Comparison of ENCODE assay signal across 18 mouse cellular contexts in the genomic region with DNA sequence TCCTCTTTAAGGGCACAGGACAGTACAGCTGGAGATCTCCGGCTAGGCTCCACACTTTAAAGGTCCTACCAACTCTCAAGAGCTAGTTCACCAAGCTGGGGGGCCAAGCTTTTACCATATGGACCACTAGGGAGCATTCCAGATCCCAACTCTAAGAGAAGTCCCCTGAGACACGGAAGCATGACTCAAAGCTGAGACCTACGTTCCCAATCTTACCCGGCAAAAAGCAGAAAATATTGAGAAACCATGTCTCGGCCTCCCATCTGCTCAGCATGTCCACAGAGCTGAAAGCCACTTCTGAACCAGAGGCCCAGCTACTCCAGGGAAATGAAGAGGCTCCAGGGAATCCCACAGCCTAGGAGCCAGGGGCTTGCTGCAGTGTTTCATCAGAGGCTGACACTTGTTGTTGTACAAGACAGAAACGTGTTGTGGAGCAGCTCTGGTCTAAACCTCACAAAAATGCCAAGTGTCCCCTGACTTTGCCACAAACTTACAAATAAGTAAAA.
DNase-seq lines count a peak whose midpoint lies in the region; ATAC-seq lines count a peak whose summit lies in the region.
"Had no signal": no experiment of that assay in that cellular context is flagged by ENCODE, and none has a peak within 500 bp of the region (broad histone marks: within the 10 kb centered on the region; RNA-seq: fewer than 3 reads in every experiment).

No protein-coding gene starts in this region.

- intact Hi-C loops in gastrocnemius, postnatal 14 days (cut with DNase I; ENCODE audit: low total_unique reads) = loop anchor here (10.0 kb wide), 1 partner anchor 120 kb away; no protein-coding TSS in a partner anchor

- H3K9me3 ChIP-seq in heart, embryonic 12.5 days (replicated peaks) = no peaks in the 10 kb centered on the region; the same call in 1 of the 2 replicates
- H3K9me3 ChIP-seq: embryonic facial prominence, embryonic 10.5 days; heart, embryonic 15.5 days; hindbrain, embryonic 10.5 days; intestine, embryonic 15.5 days had no signal

- no peak for ATAC-seq in heart, embryonic 12.5 days (ENCODE audit: insufficient number of reproducible peaks, low FRiP score)
- ATAC-seq: forebrain, embryonic 14.5 days; intestine, embryonic 15.5 days; Patski had no signal

- WGBS in heart, embryonic 12.5 days = 89% methylated on average over 6 of the region's 6 CpGs
- WGBS in macrophage (ENCODE audit: missing documents) = 58% methylated on average over 6 of the region's 6 CpGs

- H3K4me3 ChIP-seq in heart, embryonic 12.5 days = no peak overlapping the region
- no peak overlapping the region for H3K4me3 ChIP-seq in macrophage (ENCODE audit: inconsistent target)
- H3K4me3 ChIP-seq: embryonic facial prominence, embryonic 10.5 days; heart, embryonic 15.5 days; hindbrain, embryonic 10.5 days; intestine, embryonic 15.5 days had no signal

- H3K36me3 ChIP-seq in heart, embryonic 12.5 days = no peaks in the 10 kb centered on the region
- H3K36me3 ChIP-seq in macrophage (ENCODE audit: inconsistent target) = no peaks in the 10 kb centered on the region
- H3K36me3 ChIP-seq: embryonic facial prominence, embryonic 10.5 days; heart, embryonic 15.5 days; hindbrain, embryonic 10.5 days; intestine, embryonic 15.5 days had no signal

- no peak overlapping the region for H3K9ac ChIP-seq in heart, embryonic 12.5 days
- H3K9ac ChIP-seq: heart, embryonic 15.5 days; hindbrain, embryonic 14.5 days; intestine, embryonic 15.5 days had no signal

- no peaks in the 10 kb centered on the region for H3K27me3 ChIP-seq in heart, embryonic 12.5 days (replicated peaks)
- H3K27me3 ChIP-seq: CH12.LX; heart, embryonic 15.5 days; intestine, embryonic 15.5 days; Patski had no signal

- H3K27ac ChIP-seq in heart, embryonic 12.5 days (ENCODE audit: poor library complexity, severe bottlenecking) = no peak overlapping the region
- peak overlapping the region; percentile 64 for H3K27ac ChIP-seq in macrophage
- H3K27ac ChIP-seq: heart, embryonic 15.5 days; hindbrain, embryonic 10.5 days; hindbrain, embryonic 14.5 days; intestine, embryonic 15.5 days had no signal

- H3K4me2 ChIP-seq in heart, embryonic 12.5 days = no peak overlapping the region
- H3K4me2 ChIP-seq: heart, embryonic 15.5 days; hindbrain, embryonic 14.5 days; intestine, embryonic 15.5 days had no signal

- peak; percentile 21 for DNase-seq in gastrocnemius, adult 18-20 months (ENCODE audit: low spot score)
- DNase-seq in gastrocnemius, postnatal 14 days = no peak
- DNase-seq in heart, adult 18-20 months = peak; percentile 34 to 45
- peak; percentile 39 for DNase-seq in adipocyte (ENCODE audit: low spot score)
- no peak for DNase-seq in left cerebral cortex, adult 18-20 months (ENCODE audit: low spot score in 2 of 2)
- DNase-seq: adrenal gland, adult 2 months; cerebellum, adult 2 months; kidney, adult 18-20 months had no signal

- H3K79me2 ChIP-seq in macrophage (ENCODE audit: inconsistent target) = no peaks in the 10 kb centered on the region

- no peaks in the 10 kb centered on the region for H3K4me1 ChIP-seq in heart, embryonic 12.5 days (replicated peaks)
- H3K4me1 ChIP-seq: heart, embryonic 15.5 days; intestine, embryonic 15.5 days had no signal

Comparison
In these comparisons a context has a peak if more than half of its experiments do, and no peak if none do; other contexts are left out.
1. DNase-seq: peak in gastrocnemius, adult 18-20 months (single experiment), heart, adult 18-20 months (2 of 2) and adipocyte (single experiment); none in gastrocnemius, postnatal 14 days (single experiment) and left cerebral cortex, adult 18-20 months (0 of 2).